Mouse (Mus musculus): ENCODE measurements around the gene Shroom3.
A peak's percentile ranks its signal among the peaks of the same experiment; 100 is the strongest.

Gene Shroom3

DNA sequence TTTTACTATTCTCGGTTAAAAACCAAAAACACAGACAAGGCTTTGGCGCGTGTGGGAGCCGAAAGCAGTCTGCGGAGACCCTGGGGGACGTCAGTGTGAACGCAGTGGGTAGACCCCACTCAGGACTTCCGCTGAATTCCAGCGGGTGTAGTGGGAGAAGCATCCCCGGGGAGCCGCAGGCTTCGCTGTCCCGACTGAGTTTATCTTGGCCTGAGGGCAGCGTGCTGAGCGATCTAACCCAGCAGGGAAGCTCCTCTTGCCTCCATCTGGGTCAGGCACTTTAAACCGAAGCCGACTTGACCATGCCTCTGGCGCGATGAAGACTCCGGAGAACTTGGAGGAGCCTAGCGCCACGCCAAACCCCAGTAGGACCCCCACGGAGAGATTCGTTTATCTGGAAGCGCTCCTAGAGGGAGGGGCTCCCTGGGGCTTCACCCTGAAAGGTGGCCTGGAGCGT is at the start of gene Shroom3:
Gene Shroom3, plus strand, starts transcription at position 85 of the 457 bp plus-strand sequence.
- peak; percentile 88 for DNase-seq (ENCODE audit: low read depth, low spot score)

DNA sequence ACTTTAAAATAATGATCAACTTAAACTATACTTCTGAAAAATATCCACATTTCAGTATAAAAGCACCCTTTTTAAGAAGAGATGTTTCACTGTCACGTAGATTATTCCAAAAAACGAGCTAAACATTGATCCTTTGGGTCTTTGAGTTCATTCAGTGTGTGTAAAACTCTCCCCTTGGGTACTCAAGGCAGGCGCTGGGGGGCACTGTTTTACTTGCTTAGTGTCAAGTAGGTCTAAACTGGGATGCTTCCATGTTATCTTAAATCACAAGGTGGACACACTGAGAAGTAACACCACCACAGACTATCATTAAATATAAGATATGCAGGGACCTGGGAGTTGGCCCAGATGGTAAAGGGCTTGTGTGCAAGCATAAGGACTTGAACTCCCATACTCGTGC is 49.7 kb upstream of the Shroom3 start:
- peak; percentile 37 for DNase-seq (ENCODE audit: low read depth, low spot score)

DNA sequence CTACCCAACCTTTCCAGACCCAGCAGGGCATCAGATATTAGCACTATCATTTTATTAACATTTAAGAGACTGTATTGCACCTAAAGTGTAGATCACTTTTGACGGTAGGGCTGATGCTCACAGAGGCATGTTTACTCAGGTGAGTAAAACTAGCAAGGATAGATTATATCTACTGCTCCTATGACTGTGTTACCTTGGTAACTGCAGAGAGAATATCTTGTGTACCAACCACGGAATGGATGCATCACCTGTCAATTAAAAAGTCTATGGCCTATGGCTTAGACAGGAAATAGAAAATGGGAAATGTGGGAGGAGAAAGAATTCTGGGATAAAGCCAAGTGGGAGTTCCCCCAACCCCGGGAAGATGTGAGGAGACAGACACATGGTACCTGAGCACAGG is 48.3 kb upstream of the Shroom3 start:
- no peak for DNase-seq (ENCODE audit: low read depth, low spot score)

DNA sequence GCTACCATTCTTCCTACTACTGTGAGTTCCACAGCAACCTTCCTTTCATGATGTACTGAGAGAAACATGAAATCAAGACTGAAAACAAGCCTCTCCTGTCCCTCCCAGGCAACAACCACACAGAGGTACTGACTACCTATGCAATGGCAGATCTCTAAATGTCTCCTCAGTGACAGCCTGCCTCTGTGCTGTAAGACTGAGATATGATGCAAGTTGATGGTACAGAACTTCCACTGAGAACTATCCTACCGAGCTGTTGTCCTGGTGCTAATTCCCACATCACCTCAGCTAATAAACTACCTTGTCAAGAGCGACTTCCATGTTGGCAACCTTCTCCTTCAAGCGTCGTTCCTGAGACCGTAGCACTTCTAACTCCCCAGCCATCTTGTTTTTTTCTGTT is 47.3 kb upstream of the Shroom3 start:
- DNase-seq (ENCODE audit: low read depth, low spot score) = no peak

DNA sequence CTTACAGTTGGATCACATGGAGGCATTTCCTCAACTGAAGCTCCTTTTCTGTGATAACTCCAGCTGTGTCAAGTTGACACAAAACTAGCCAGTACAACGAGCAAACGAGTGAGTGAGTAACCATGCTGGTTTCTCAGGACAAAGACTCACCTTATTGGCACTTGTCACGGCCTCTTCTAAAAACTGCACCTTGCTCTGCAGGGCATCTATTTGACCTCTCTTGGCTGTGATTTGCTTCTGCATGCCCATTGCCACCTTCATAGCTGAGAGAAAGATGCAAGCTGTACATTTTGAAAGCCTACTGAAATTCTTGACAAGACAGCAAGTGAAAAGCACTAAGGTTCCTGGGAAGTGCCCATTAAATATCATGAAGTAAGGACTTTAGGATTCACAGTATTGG is 42.4 kb upstream of the Shroom3 start:
- no peak for DNase-seq (ENCODE audit: low read depth, low spot score)

DNA sequence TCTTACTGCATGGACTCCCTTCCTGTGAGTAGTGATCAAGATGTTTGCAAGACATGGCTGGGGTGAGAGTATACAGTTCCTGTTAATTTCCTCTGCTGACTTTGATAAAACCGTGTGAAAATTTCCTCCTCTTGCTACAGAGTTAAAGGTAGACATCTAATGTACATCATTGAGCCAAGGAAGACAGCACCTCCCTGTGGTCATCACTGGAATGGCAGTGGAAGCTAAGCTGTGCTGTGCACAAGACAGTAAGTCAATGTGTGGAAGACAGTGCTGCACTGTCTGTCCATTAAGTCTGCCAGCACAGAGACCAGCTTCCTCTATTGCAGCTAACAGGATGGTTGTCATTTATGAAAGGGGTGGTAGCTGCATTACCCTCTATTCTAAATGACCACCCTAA is 27.0 kb upstream of the Shroom3 start:
- DNase-seq (ENCODE audit: low read depth, low spot score) = peak; percentile 43

DNA sequence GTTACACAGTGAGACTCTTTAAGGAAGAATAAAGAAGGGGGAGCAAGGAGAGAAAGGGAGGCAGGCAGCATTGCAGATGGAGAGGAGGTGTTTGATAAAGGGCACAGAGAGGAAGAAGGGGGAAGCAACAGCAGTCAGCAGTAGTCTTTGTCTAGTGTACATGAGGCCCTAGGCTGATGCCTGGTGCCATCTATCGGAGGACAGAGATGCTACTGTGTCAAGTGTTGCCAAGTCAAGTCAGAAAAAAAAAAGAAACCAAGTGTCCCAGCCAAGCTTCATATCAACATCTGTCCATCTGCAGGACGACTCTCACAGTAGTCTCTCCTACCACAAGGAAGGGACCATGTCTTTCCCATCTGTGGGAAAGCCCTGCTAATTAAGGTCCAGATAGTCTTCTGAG is 18.9 kb upstream of the Shroom3 start:
- no peak for DNase-seq (ENCODE audit: low read depth, low spot score)

DNA sequence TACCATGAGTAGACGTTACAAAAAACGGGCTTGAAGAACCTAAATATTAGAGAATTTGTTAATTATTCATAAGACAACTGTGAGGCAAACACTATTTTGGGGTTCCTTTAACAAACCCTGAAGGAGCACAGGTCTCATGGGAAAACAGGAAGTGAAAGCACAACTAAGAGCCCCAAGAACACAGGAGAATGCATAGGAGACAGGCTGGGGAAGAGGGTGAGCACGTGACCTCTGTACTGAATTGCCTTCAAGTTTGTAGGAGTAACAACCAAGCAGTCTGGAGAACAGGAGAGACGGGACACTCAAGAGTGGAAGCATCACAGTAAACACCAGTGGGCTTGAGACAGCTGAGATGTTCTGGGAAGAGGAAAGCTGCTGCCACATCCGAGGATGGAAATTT is 16.4 kb upstream of the Shroom3 start:
- DNase-seq (ENCODE audit: low read depth, low spot score) = no peak

DNA sequence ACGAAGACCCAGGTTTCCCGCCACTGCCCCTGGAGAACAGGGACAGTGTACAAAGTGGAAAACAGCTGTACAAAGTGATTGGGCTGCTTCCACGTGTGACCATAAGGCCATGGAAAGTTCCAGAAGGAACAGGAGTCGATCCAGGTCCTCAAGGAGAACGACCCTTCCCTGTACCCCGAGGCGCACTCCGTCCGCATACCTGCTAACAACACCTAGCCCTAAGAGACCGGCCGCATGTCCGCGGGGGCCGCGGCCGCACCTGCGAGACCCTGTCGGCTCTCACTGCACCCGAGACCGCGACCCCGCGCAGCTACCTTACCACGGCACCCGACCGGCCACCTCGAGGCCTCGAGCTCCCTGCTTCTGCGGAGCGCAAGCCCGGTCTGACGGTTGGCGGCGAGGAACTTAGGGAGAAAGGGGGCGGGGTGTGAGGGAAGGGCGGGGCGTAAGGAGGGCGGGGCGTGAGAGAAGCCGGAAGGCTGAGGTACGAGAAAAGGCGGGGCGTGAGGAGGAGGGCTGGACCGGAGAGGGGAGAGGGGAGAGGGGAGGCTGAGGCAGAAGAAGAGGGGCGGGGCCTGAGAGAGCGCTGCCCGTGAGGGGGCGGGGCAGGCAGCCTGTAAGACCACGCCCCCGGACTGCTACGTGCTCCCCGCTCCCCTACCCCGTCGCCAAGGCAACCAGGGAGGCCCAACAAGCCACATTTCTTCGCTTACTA is 8.2 kb upstream of the Shroom3 start, which contains the start of gene Ccdc158:
Gene Ccdc158, minus strand, starts transcription at position 413 of the 715 bp plus-strand sequence.
- peak; percentile 98 for DNase-seq (ENCODE audit: low read depth, low spot score)

DNA sequence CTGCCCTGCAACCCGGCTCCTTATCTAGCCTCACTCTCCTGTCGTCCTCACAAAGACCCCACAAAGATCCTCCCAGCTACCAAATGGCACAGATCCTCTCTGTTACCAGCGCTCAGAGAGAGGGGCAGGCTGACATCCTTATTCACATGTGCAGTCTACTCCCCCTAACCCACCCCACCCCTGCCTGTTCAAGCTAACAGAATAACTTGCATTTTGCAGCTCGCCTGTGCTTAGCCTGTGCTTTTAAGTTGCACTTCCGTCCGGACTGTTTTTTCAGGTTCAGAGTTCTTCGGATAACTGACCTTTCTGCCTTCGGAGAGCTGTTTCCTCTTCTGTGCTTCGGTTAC is 7.7 kb upstream of the Shroom3 start:
- DNase-seq (ENCODE audit: low read depth, low spot score) = no peak

DNA sequence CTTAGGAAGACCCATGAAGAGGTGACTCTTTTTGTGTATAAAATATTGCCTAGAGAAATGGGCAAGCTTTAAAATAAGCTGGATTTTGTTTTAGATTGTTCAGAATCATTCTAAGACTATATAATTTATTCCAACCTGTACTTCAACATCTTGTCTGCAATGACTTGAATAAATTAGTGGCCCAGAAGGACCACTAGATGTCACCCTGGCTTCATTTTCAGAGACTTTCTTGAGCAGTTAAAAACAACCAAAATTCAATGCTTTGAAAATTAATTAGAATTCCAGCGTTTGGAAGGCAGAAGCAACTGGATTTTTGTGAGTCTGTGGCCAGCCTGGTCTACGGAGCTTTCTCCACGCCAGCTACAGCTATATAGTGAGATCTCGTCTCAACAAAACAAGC is 3.8 kb upstream of the Shroom3 start:
- DNase-seq (ENCODE audit: low read depth, low spot score) = peak; percentile 68

DNA sequence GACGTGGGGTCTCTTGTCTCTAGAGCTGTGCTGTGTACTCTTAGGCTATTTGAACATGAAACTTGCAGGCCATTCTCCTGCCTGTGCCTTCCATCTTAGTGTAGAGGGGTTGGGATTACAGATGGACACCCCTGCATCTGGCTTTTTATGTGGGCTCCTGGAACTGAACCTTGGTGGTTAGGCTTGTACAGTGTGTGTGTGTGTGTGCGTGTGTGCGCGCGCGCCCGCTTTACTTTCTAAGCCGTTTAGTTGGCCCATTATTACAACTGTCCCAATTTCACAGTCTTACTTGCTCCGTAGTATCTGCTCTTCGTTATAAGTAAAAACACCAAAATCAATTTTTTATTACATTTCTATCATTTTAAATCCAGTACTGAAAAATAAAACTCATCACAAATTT is 1.4 kb upstream of the Shroom3 start:
- DNase-seq (ENCODE audit: low read depth, low spot score) = no peak

DNA sequence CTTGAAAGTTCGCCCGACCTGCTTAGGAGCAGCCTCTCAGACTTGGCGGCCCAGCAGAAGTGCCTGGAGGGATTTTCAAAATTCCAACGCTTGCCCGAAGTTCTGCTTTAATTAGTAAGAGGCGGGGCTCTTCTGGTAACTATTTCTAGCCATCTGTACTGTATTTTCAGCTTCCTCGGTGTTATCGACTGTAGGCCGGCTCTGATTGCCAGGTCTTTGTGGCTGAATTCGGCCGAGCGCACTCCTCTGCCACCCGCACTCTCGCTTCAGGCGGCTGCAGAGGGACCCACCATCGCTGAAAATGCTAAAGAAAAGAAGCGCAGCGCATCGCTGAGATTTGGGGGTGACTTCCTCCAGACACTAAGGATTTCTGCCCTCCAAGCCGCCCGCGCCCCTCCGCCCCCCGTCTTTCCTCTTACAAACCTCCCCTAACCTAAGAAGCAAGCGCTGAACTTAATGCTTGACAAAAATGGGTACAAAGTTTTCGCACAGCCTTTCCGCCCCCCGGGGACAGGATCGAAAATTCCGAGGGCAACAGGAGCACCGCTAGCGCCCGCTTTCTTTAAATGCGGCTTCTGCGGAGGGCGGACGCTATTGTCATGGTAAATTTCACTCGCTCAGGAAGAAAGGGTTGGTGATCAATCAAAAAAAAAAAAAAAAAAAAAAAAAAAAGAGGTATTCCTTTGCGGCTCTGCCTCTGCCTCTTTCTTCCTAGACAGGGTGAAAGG is 450 bp upstream of the Shroom3 start:
- peak; percentile 86 for DNase-seq (ENCODE audit: low read depth, low spot score)

DNA sequence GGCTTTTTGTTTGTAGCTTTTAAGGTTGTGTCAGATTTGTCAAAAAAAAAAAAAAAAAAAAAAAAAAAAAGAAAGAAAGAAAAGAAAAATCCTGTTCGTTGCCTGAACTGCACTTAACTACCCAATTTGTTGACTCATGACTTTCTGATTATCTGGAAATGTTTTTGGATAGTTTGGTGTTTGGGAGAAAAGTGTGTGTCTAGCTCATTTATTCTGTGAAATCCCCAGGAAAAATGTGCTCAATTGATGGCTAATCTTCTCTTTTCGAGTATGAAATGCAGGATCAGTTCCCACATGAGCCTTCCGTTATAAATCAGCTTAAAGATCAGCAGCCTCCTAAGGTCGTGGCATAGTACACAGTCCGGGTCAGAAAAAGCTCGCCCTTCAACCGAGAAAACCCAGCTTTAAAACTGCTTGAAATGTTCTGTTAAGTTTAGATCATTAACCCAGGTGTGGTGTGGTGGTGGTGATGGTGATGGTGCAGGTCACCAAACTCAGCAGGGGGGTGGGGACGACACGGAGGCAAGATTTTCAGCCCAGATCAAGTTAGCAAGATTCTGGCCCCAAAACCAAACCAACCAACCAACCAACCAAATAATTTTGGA is 738 bp downstream of the Shroom3 start:
- no peak for DNase-seq (ENCODE audit: low read depth, low spot score)

DNA sequence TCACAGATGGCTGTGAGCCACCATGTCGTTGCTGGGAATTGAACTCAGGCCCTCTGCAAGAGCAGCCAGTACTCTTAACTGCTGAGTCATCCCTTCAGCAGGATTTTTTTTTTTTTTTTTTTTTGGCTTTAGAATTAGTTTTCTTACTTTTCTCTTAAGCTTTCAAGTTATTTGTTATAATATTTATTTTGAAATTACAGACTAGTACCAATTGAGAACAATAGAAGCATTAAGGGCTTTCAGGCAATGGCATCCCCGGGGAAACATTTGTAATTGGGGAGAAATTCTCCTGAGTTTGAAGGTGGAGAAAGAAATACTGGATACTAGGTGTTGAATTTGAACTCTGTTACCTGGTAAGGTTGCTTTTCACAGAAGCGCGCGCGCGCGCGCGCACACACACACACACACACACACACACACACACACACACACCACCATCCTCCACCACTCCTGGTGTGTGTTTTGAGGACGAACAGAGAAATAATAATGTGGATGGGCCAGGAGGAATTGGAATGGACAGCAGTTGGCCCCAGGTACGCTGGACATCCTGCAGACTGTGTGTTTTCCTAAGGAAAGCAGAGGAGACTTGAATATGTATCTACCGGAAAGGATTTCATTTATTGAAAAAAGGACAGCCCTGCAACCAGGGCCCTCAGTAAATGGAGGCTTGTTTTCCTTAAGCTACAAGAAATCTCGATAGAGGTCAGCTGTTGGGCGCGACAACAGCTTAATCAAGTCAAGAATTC is 1.7 kb downstream of the Shroom3 start:
- DNase-seq (ENCODE audit: low read depth, low spot score) = no peak

DNA sequence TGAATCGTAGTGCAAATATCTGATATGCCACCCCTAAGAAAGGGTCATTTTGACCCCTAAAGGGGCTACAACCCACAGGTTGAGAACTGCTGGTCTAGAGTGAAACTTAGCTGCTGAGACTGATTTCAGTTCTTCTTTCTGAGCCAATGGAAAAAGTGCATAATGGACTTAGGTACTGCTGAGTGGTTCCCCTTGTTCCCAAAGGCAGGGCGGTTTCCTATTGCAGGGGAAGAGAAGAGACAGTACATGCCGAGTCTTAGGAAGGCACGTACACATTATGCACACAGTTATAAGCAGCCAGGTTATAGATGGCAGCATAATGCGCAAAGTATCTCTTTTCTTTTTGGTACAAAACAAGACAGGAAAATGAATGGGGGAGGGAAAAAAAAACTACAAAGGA is 4.9 kb downstream of the Shroom3 start:
- DNase-seq (ENCODE audit: low read depth, low spot score) = no peak

DNA sequence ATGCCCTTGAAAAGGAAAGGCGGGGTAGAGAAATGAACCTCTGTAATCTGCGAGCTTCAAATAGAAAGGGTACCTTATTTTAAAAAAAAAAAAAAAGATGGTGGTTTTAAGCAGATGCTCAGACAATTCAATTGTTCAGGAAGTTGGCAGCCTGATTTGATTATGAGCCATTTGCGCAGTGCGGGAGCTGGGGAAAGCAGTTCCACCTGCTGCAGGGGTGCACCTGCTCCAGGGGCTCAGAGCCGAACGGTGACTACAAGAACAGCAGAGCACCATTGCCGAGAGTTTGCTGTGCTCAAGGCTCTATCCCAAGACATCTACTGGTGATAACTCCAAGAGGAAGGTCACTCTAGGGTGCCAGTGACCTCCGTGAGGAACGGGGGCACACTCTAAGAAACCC is 5.3 kb downstream of the Shroom3 start:
- DNase-seq (ENCODE audit: low read depth, low spot score) = no peak

DNA sequence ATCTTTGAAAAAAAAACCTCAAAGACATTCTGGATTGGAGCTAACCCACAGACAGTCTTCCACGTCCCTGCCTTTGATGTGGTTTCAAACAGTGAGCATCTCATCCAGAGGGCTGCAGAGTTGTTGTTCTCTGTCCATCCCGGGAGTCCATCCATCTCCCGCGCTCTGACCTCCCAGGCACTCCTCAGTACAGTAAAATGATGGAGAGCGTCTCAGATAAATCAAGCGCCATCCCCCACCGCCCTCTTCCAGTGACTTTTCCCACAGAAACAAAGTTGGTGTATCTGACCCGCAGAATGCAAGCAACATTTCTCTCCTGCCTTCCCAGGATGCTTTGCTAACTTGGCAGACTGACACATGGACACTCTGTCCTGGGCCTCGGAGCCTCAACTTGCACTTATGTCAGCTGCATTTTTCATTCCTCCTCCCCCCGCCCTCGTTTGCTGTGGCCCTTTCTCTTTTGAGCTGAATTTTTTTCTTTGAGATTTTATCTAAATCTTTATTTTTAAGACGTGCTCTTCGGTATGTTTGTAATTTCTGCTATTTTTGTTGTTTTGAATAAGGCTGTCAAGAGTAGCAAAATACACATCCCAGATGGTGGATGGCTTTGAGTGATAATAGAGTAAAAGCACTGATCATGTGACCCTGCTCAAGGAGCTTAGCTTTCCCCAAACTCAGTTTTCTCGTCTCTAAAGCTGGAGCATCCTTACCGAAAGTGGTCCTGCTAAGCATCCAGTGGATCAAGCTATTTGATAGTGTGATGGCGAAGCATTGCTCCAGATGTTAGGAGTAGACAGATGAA is 9.2 kb downstream of the Shroom3 start:
- DNase-seq (ENCODE audit: low read depth, low spot score) = no peak

DNA sequence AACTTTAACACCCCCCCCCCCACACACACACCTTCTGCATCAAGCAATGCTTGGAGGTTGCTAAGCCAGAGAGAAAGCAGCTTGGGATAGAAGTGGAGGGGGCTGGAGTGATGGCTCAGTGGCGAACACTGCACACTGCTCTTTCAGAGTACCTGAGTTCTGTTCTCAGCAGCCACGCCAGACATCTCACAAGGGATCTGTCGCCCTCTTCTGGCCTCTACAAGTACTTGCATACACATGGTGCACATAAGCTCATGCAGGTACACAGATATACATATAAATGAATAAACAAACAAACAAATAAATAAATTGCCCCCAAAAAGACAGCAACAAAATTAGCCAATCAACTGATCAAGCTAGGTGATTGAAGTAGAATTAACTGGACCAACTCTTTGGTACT is 10.5 kb downstream of the Shroom3 start:
- DNase-seq (ENCODE audit: low read depth, low spot score) = peak; percentile 81

DNA sequence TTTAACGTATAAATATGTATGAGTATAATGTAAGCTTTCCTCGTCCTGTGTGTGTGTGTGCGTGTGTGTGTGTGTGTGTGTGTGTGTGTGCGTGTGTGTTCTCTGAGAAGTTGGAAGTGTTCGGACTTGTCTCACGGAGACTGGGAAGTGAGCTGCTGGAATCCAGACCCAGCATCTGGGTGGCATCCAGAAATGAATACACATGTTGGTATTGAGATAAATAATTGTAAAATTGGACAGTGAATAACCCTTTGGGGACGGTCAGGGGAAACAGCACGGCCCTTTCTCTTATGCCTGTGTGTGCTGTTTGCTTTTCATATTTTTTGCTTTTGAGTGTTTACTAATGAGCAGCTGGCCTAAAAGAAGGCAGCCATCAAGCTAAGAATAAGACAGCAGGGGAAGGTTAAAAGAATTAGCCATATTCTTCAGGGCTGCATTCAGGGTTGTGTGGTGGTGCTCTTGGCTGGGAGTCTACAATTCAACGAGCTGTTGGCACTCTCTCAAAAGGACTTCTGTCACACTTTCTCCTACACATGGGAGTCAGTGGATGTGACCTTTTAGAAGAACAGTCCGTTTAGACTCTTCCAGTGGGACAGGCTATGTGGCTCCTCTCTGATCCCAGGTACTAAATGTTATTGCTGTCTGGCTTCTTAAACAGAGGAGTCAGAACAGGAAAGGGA is 11.2 kb downstream of the Shroom3 start:
- no peak for DNase-seq (ENCODE audit: low read depth, low spot score)

All from ZHBTc4 (cell line).